Mouse (Mus musculus): ENCODE measurements at regions not wholly inside any gene's neighbourhood (a gene's known extent, or its start where the extent isn't known, plus 50 kb on each side); places are given as distances from the start of the nearest gene placed in this dataset.
A peak's percentile ranks its signal among the peaks of the same experiment; 100 is the strongest.
"Not testable (repeated sequence)": the region's sequence is repeated elsewhere in the genome, so short reads cannot be mapped to it uniquely, and the experiment has no call there.

- H3K27me3 ChIP-seq (ENCODE audit: control insufficient read depth, insufficient read depth, low read length): no peaks in the 10 kb centered on the region
- H3K9me3 ChIP-seq (replicated peaks; ENCODE audit: control insufficient read depth, low read length): no peaks in the 10 kb centered on the region
- ATAC-seq (replicated peaks; ENCODE audit: insufficient number of reproducible peaks, low FRiP score, low TSS enrichment, low read depth) (no peak), DNase-seq (ENCODE audit: low spot score) (peak; percentile 56)
- H3K4me1 ChIP-seq (ENCODE audit: control insufficient read depth, insufficient read depth, low read length): no peaks in the 10 kb centered on the region
- peak overlapping the region; percentile 37 for H3K4me2 ChIP-seq (ENCODE audit: low read depth, low read length)
- H3K9ac ChIP-seq (replicated peaks; ENCODE audit: low read length): no peak overlapping the region
- 3% methylated on average over 15 of the region's 15 CpGs for WGBS
- no peak overlapping the region for H3K27ac ChIP-seq (replicated peaks; ENCODE audit: low read depth, low read length)
- 0 out of 2 replicates have a peak overlapping the region, but pooled peaks have one; percentile 1 for H3K4me3 ChIP-seq (ENCODE audit: low read depth, low read length)
- no peaks in the 10 kb centered on the region for H3K36me3 ChIP-seq (replicated peaks; ENCODE audit: control insufficient read depth, insufficient read depth, low read depth, low read length)
Measured at GRCm38 (mm10) chr2:162867516-162868029, 63.8 kb upstream of the Srsf6 start.

GRCm38 (mm10) chr2:162866613-162867314, 64.6 kb upstream of the Srsf6 start:
- peak overlapping the region; percentile 37; the same call in 1 of the 2 replicates for H3K4me2 ChIP-seq (ENCODE audit: low read depth, low read length)
- H3K4me3 ChIP-seq (ENCODE audit: low read depth, low read length): no peak overlapping the region
- H3K27ac ChIP-seq (replicated peaks; ENCODE audit: low read depth, low read length): no peak overlapping the region
- no peaks in the 10 kb centered on the region for H3K27me3 ChIP-seq (ENCODE audit: control insufficient read depth, insufficient read depth, low read length)
- H3K4me1 ChIP-seq (ENCODE audit: control insufficient read depth, insufficient read depth, low read length): no peaks in the 10 kb centered on the region
- ATAC-seq (replicated peaks; ENCODE audit: insufficient number of reproducible peaks, low FRiP score, low TSS enrichment, low read depth): no peak
- peak; percentile 2 for DNase-seq (ENCODE audit: low spot score)
- 15% methylated on average over 11 of the region's 11 CpGs for WGBS
- no peaks in the 10 kb centered on the region for H3K36me3 ChIP-seq (replicated peaks; ENCODE audit: control insufficient read depth, insufficient read depth, low read depth, low read length)
- H3K9me3 ChIP-seq (replicated peaks; ENCODE audit: control insufficient read depth, low read length): no peaks in the 10 kb centered on the region
- H3K9ac ChIP-seq (replicated peaks; ENCODE audit: low read length): no peak overlapping the region

GRCm38 (mm10) chr2:162864571-162864970, 66.8 kb upstream of the Srsf6 start:
- no peaks in the 10 kb centered on the region for H3K27me3 ChIP-seq (ENCODE audit: control insufficient read depth, insufficient read depth, low read length)
- DNase-seq (ENCODE audit: low spot score) (no peak), ATAC-seq (replicated peaks; ENCODE audit: insufficient number of reproducible peaks, low FRiP score, low TSS enrichment, low read depth) (no peak)
- H3K4me1 ChIP-seq (ENCODE audit: control insufficient read depth, insufficient read depth, low read length): no peaks in the 10 kb centered on the region
- WGBS: 64% methylated on average over 1 of the region's 1 CpGs
- H3K4me2 ChIP-seq (ENCODE audit: low read depth, low read length): no peak overlapping the region
- H3K4me3 ChIP-seq (ENCODE audit: low read depth, low read length): no peak overlapping the region
- no peak overlapping the region for H3K9ac ChIP-seq (replicated peaks; ENCODE audit: low read length)
- no peaks in the 10 kb centered on the region for H3K36me3 ChIP-seq (replicated peaks; ENCODE audit: control insufficient read depth, insufficient read depth, low read depth, low read length)
- no peaks in the 10 kb centered on the region for H3K9me3 ChIP-seq (replicated peaks; ENCODE audit: control insufficient read depth, low read length)
- H3K27ac ChIP-seq (replicated peaks; ENCODE audit: low read depth, low read length): no peak overlapping the region

- Histone ChIP-seq H3K4me1 (ENCODE audit: control insufficient read depth, insufficient read depth, low read length) (no peaks in the 10 kb centered on the region), H3K4me3 (ENCODE audit: low read depth, low read length) (no peak overlapping the region), H3K27me3 (ENCODE audit: control insufficient read depth, insufficient read depth, low read length) (no peaks in the 10 kb centered on the region), H3K9ac (replicated peaks; ENCODE audit: low read length) (no peak overlapping the region), H3K9me3 (replicated peaks; ENCODE audit: control insufficient read depth, low read length) (no peaks in the 10 kb centered on the region), H3K36me3 (replicated peaks; ENCODE audit: control insufficient read depth, insufficient read depth, low read depth, low read length) (no peaks in the 10 kb centered on the region), H3K4me2 (ENCODE audit: low read depth, low read length) (no peak overlapping the region), H3K27ac (replicated peaks; ENCODE audit: low read depth, low read length) (no peak overlapping the region)
- 76% methylated on average over 6 of the region's 6 CpGs for WGBS
- DNase-seq (ENCODE audit: low spot score) (no peak), ATAC-seq (replicated peaks; ENCODE audit: insufficient number of reproducible peaks, low FRiP score, low TSS enrichment, low read depth) (no peak)
Measured at GRCm38 (mm10) chr2:162854606-162855005, 76.7 kb upstream of the Srsf6 start.

GRCm38 (mm10) chr2:162853576-162853975, 77.8 kb upstream of the Srsf6 start:
- Histone ChIP-seq H3K9ac (replicated peaks; ENCODE audit: low read length) (no peak overlapping the region), H3K27me3 (ENCODE audit: control insufficient read depth, insufficient read depth, low read length) (no peaks in the 10 kb centered on the region), H3K4me2 (ENCODE audit: low read depth, low read length) (no peak overlapping the region), H3K36me3 (replicated peaks; ENCODE audit: control insufficient read depth, insufficient read depth, low read depth, low read length) (no peaks in the 10 kb centered on the region), H3K27ac (replicated peaks; ENCODE audit: low read depth, low read length) (no peak overlapping the region), H3K9me3 (replicated peaks; ENCODE audit: control insufficient read depth, low read length) (no peaks in the 10 kb centered on the region), H3K4me1 (ENCODE audit: control insufficient read depth, insufficient read depth, low read length) (no peaks in the 10 kb centered on the region), H3K4me3 (ENCODE audit: low read depth, low read length) (no peak overlapping the region)
- ATAC-seq (replicated peaks; ENCODE audit: insufficient number of reproducible peaks, low FRiP score, low TSS enrichment, low read depth): no peak
- 84% methylated on average over 7 of the region's 7 CpGs for WGBS
- no peak for DNase-seq (ENCODE audit: low spot score)

- DNase-seq (ENCODE audit: low spot score); H3K4me1 ChIP-seq (ENCODE audit: control insufficient read depth, insufficient read depth, low read length); H3K9me3 ChIP-seq (replicated peaks; ENCODE audit: control insufficient read depth, low read length); H3K9ac ChIP-seq (replicated peaks; ENCODE audit: low read length); H3K27me3 ChIP-seq (ENCODE audit: control insufficient read depth, insufficient read depth, low read length); H3K27ac ChIP-seq (replicated peaks; ENCODE audit: low read depth, low read length); H3K4me3 ChIP-seq (ENCODE audit: low read depth, low read length); H3K36me3 ChIP-seq (replicated peaks; ENCODE audit: control insufficient read depth, insufficient read depth, low read depth, low read length); H3K4me2 ChIP-seq (ENCODE audit: low read depth, low read length); ATAC-seq (replicated peaks; ENCODE audit: insufficient number of reproducible peaks, low FRiP score, low TSS enrichment, low read depth): not testable (repeated sequence)
- WGBS: 95% methylated on average over 9 of the region's 9 CpGs
Measured at GRCm38 (mm10) chr2:162841761-162842160, 89.6 kb upstream of the Srsf6 start.

- Histone ChIP-seq H3K4me1 (ENCODE audit: control insufficient read depth, insufficient read depth, low read length) (no peaks in the 10 kb centered on the region), H3K4me2 (ENCODE audit: low read depth, low read length) (no peak overlapping the region), H3K36me3 (replicated peaks; ENCODE audit: control insufficient read depth, insufficient read depth, low read depth, low read length) (no peaks in the 10 kb centered on the region), H3K9ac (replicated peaks; ENCODE audit: low read length) (no peak overlapping the region), H3K4me3 (ENCODE audit: low read depth, low read length) (no peak overlapping the region), H3K27ac (replicated peaks; ENCODE audit: low read depth, low read length) (no peak overlapping the region), H3K27me3 (ENCODE audit: control insufficient read depth, insufficient read depth, low read length) (no peaks in the 10 kb centered on the region), H3K9me3 (replicated peaks; ENCODE audit: control insufficient read depth, low read length) (no peaks in the 10 kb centered on the region)
- 41% methylated on average over 2 of the region's 2 CpGs for WGBS
- ATAC-seq (replicated peaks; ENCODE audit: insufficient number of reproducible peaks, low FRiP score, low TSS enrichment, low read depth) (no peak), DNase-seq (ENCODE audit: low spot score) (no peak)
Measured at GRCm38 (mm10) chr2:162837776-162838175, 93.6 kb upstream of the Srsf6 start.

- WGBS: 48% methylated on average over 6 of the region's 6 CpGs
- H3K4me2 ChIP-seq (ENCODE audit: low read depth, low read length): no peak overlapping the region
- H3K4me3 ChIP-seq (ENCODE audit: low read depth, low read length): no peak overlapping the region
- H3K27ac ChIP-seq (replicated peaks; ENCODE audit: low read depth, low read length): no peak overlapping the region
- H3K36me3 ChIP-seq (replicated peaks; ENCODE audit: control insufficient read depth, insufficient read depth, low read depth, low read length): no peaks in the 10 kb centered on the region
- H3K4me1 ChIP-seq (ENCODE audit: control insufficient read depth, insufficient read depth, low read length): no peaks in the 10 kb centered on the region
- H3K27me3 ChIP-seq (ENCODE audit: control insufficient read depth, insufficient read depth, low read length): no peaks in the 10 kb centered on the region
- H3K9ac ChIP-seq (replicated peaks; ENCODE audit: low read length): no peak overlapping the region
- no peaks in the 10 kb centered on the region for H3K9me3 ChIP-seq (replicated peaks; ENCODE audit: control insufficient read depth, low read length)
- ATAC-seq (replicated peaks; ENCODE audit: insufficient number of reproducible peaks, low FRiP score, low TSS enrichment, low read depth): no peak
- DNase-seq (ENCODE audit: low spot score): peak; percentile 3
Measured at GRCm38 (mm10) chr2:162833741-162834140, 97.6 kb upstream of the Srsf6 start.
